9 mouse cellular contexts compared by ENCODE assay signal in the genomic region with DNA sequence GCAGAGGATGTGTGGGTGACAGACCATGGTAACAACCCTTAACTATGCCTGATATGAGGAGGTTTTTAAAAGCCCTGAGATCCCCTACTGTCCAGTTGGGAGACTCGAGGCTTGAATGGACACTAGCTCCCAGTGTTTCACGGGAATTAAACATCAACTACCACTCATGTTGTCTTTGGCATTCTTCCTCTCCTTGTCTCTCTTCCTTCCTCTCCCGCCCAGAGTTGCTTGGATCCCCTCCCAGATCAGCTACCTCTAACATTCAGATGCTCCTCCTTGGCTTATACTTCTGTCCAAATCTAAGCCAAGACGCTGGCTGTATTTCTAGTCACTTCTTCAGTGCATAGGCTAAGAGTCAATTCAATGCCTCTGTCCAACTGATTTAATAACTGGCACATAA. TPM values are rescaled to one million over a fixed set of nuclear protein-coding genes. Genes with fewer than 3 reads are reported as not detected.
DNase-seq lines count a peak whose midpoint lies in the region; ATAC-seq lines count a peak whose summit lies in the region.
"Had no signal": no experiment of that assay in that cellular context is flagged by ENCODE, and none has a peak within 500 bp of the region (broad histone marks: within the 10 kb centered on the region; RNA-seq: fewer than 3 reads in every experiment).

No protein-coding gene starts in this region.

- H3K36me3 ChIP-seq in lung, embryonic 15.5 days: no peaks in the 10 kb centered on the region
- H3K36me3 ChIP-seq: liver, embryonic 12.5 days had no signal

- H3K9ac ChIP-seq in lung, embryonic 15.5 days: no peak overlapping the region
- H3K9ac ChIP-seq: liver, embryonic 12.5 days had no signal

- H3K4me3 ChIP-seq in lung, embryonic 15.5 days: no peak overlapping the region
- H3K4me3 ChIP-seq: liver, embryonic 12.5 days had no signal

- peaks cover 26% of the 10 kb centered on the region for H3K4me1 ChIP-seq in lung, embryonic 15.5 days
- H3K4me1 ChIP-seq: liver, embryonic 12.5 days had no signal

- H3K4me2 ChIP-seq in lung, embryonic 15.5 days: no peak overlapping the region
- H3K4me2 ChIP-seq: liver, embryonic 12.5 days had no signal

- peak; percentile 83 for ATAC-seq in lung, embryonic 15.5 days (ENCODE audit: borderline replicate concordance, extremely low read depth, low FRiP score, low TSS enrichment)
- ATAC-seq: liver, embryonic 12.5 days had no signal

- H3K27me3 ChIP-seq in lung, embryonic 15.5 days: no peaks in the 10 kb centered on the region
- H3K27me3 ChIP-seq: liver, embryonic 12.5 days had no signal

- 30% methylated on average over 4 of the region's 4 CpGs for WGBS in lung, embryonic 15.5 days

- H3K9me3 ChIP-seq in lung, embryonic 15.5 days: no peaks in the 10 kb centered on the region
- H3K9me3 ChIP-seq: liver, embryonic 12.5 days had no signal

- peak overlapping the region; percentile 71 for H3K27ac ChIP-seq in lung, embryonic 15.5 days
- H3K27ac ChIP-seq: liver, embryonic 12.5 days had no signal

- DNase-seq in cerebellum, adult 9-11 months: peak; percentile 64
- DNase-seq in cerebellum, postnatal 36 days: no peak
- no peak for DNase-seq in lung, adult 18-20 months
- DNase-seq in kidney, adult 18-20 months: peak; percentile 19
- peak; percentile 41 for DNase-seq in lung, postnatal 36 days
- DNase-seq in ovary, postnatal 10 days (ENCODE audit: low spot score): no peak
- DNase-seq in spleen, postnatal 14 days (ENCODE audit: low spot score in 2 of 2): no peak

RNA-seq across cellular contexts. Expression of a gene that starts 9.9 kb away (rescaled TPM):
- 11.2 and 12.7 TPM in 2 replicates for polyA plus RNA-seq in lung, embryonic 15.5 days (2015; fragmentation: Nextera tagmentation; extraction: Ambion mirVana)

Comparison
In these comparisons a context has a peak if more than half of its experiments do, and no peak if none do; other contexts are left out.
1. DNase-seq: peak in cerebellum, adult 9-11 months (single experiment), kidney, adult 18-20 months (single experiment) and lung, postnatal 36 days (single experiment); none in cerebellum, postnatal 36 days (0 of 2), lung, adult 18-20 months (0 of 2), ovary, postnatal 10 days (single experiment) and spleen, postnatal 14 days (0 of 2).